Mouse (Mus musculus): Measurements from ENCODE around the gene Plagl1. TPM values are rescaled to one million over a fixed set of nuclear protein-coding genes. Genes with fewer than 3 reads are reported as not detected.
"Not testable (repeated sequence)": the region's sequence is repeated elsewhere in the genome, so short reads cannot be mapped to it uniquely, and the experiment has no call there.

Plagl1 gene
- 7.3 and 8.0 TPM in 2 replicates for polyA plus RNA-seq (2015; fragmentation: Nextera tagmentation; extraction: Ambion mirVana)

DNA sequence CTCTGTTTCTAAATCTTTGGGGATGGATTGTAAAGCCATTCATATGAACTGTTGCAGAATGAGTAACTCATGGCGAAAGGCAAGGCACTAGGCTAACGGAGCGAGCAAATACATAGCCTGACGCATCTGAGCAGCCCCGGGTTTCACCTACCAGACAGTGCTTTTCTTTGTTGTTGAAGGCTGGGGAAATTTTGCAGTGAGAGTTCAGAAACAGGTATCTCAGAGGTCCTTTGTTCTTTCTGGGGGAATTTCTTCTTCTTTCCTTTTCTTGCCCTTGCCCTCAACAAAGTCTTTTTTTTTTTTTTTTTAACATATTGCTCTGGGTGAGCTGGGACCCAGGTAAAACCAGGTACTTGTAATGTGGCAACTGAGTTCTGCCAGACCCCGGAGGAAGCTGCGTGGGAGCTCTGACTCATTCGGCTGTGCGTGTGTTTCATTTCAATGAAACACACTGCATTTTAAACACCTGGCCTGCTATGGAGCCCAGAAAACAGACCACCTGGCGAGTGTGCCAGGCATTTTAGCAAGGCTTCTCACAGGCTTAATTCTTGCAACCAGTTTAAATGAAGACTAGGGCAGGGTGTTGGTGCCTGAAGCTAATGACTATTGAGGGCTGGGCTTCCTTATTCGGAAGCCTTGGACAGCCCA is at the start of gene Plagl1:
Plagl1 (plus strand) TSS at position 484 of the 648 bp plus-strand sequence.
- DNase-seq (ENCODE audit: low spot score): no peak

DNA sequence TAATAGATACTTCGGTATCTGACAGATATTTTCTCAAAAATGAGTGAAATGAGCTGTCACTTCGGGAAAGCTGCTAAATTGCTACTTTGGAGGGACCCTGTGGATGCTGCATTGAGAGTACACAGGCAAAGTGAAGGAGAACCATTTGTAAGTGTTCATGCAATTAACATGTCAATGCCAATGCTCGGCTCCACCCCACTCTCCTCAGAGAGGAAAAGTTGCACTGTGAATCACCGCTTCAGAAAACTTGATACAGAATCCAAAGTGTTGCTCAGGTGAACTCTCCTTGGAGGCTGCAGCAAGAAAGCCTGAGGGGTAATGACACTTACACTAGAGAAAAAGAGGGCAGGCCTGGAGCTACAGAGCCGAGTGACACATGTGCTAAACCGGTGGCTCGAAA is 46.3 kb upstream of the Plagl1 start:
- DNase-seq (ENCODE audit: low spot score): no peak

DNA sequence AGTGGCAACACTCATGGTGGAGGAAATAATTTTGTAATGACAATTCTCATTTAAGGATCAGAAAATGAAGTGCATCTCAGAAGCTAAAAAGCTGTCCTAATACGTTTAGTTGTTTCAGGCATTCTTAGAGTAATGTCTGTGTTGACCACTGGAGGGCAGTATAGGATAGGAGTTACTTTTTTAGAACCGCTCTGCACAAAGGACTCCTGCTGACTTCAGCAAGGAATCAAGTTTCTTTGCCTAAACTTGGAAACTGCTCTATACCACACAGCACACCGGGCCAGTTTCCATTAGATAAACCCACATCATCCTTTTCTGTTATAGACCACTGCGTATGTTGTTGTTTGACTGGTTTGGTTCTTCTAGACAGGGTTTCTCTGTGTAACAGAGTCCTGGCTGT is 43.7 kb upstream of the Plagl1 start:
- DNase-seq (ENCODE audit: low spot score): peak; percentile 71

DNA sequence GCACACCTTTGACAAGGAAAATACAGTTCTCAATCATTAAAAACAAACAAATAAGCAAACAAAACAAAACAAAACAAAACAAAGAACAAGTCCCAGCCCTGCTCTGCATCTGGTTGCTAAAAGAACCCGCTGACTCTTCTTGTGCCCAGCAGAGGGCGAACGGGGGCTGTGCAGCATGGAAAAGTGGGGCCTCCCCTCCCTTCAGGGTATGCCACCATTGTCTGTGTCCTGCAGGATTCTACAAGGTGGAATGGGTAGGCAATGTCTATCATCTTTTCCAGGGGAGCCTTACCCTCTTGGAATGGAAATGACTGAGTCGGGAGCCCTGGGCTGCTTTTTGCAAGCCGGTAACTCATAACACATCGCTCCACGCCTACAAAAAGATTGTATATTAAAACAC is 41.8 kb upstream of the Plagl1 start:
- DNase-seq (ENCODE audit: low spot score): peak; percentile 19

DNA sequence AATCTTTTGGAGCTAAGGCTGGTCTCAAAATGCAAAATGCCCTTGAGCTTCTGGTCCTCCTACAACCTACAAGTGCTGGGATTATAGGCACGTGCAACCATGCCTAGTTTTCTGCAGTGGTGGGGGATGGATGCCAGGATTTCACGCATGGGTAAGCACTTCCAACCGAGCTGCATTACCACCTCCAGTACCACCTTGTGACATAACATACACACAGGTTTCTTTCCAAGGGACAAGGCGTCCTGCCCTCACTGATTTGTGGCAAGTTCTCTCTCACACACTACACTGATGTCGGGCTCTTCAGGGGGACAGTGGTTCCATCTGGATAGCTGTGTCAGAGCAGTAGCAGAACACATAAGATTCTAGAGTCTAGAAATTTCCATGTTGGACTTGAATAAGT is 41.3 kb upstream of the Plagl1 start:
- no peak for DNase-seq (ENCODE audit: low spot score)

DNA sequence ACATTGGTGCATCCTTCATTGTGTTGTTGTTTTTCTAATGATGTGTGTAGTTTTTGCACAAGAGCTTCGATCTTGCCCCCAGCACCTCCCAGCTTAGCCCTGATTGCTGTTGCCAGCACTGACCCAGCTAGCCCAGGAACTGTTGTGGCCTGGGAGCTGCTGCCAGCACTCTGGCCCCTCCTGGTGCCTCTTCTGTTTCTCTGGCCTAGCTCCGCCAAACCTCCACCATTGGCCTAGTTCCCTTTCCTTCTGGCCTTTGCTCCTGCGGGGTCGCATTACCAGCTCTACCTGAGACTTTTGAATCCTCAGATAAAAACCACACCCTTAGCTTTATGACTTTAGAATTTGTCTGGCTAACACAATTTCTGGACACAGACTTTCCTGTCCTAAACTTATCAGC is 38.2 kb upstream of the Plagl1 start:
- DNase-seq (ENCODE audit: low spot score): no peak

DNA sequence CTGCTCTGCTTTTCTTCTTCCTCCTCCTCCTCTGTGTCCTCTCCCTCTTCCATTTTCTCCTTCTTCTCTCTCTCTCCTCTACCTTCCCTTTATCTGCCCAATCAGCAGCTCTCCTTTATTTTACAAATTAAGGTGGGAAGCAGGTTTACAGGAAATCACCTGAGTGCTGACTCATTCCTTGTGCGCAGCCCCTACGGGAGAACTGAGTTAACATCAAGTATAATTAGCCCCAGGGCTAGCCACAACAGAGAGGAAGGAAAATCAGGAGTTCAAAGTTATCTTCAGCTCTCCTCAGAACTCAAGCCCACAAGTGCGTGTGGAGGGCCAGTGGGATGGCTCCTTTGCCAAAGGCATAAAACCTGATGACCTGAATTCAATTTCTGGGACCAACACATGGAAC is 36.3 kb upstream of the Plagl1 start:
- DNase-seq (ENCODE audit: low spot score): not testable (repeated sequence)

DNA sequence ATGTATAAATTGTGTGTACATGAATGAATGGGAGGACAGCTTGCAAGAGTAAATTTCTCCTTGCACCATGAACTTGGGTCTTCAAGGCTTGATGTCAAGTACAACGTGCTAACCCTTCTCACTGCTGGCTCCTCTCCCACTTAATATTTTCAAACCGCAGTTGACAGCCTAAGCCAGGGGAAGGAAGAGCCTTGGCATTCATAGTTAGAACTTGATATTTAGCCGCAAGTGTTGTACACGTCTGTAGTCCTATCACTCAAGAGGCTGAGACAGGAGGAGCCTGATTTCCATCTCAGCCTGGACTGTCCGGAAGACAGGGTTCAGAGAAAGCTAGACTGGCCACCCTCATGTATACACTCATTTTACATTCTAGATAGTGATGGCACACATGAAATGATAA is 32.6 kb upstream of the Plagl1 start:
- DNase-seq (ENCODE audit: low spot score): no peak

DNA sequence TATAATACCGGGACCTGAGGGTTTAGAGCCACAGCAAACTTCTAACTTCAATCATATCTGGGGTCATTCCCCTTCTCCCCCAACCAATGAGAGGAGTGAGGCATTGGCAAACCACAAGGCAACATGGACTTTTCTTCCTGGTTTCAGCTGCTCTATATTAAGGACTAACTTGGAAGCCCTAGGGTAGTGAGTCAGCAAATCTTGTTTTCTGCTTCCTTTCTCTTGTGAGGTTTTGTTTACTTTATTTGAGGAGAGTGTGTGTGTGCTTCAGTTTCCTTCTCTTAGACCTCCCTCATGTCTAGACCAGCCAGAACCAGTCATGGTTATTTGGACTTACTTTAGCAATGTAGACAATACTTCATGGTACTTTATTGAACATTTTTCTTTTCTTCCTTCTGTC is 32.1 kb upstream of the Plagl1 start:
- no peak for DNase-seq (ENCODE audit: low spot score)

DNA sequence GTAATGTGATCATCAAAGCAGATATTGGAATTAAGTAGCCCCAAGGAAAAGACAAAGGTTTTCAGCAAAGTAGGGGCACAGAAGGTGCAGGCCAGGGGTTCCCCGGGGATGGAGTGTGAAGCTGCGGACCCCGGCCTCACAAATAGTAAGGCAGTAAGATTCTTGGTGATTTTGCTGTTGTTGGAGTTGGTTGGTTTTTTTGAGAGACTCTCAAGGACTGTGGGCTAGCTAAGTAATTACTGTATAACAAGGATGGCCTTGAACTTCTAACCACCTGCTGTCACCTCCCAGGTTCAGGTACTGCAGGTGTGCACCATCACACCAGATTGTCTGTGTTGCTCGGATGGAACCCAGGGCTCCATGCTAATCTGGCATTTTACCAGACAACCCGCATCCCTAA is 30.9 kb upstream of the Plagl1 start:
- DNase-seq (ENCODE audit: low spot score): no peak

DNA sequence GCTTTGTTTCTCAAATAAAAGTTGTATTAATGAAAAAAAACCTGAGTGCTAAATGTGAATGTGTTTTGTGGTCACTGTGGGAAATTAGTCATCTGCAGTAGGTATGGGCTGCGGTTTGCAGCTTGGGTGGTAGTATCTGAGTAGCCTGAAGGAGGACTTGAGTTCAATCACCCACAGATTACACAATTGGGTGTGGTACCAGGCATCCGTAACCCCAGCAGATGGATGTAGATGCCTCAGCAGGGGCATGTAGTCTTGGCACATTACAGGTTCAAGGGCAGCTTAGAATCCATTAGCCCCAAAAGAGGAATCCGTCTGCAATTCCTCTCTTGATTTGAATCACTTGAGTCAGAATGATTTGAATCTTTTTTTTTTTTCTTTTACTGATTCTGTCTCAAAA is 25.0 kb upstream of the Plagl1 start:
- DNase-seq (ENCODE audit: low spot score): no peak

DNA sequence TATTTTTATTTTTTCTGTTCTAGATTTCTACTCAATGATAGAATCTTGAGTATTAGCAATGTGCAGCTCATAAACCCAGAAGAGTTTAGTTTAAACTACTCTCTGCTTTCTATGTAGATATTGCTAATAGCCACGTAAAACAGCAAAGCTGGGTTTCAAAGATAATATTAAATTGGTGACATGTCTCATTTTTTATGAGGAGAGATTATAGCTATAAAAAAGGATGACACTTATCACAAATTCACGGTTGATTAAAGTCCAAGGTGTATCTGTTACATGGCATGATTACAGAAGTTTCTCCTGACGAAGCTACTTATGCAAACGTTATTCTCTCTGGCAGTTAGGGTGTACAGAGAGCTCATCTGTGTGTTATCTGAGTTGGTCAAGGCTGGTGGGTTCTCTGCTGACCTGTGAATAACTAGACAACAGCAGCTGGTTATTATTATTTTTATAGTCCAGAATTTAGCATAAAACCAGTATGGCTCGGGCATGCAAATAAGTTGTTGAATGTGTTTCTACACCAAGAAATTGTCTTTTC is 20.6 kb upstream of the Plagl1 start:
- DNase-seq (ENCODE audit: low spot score): no peak

DNA sequence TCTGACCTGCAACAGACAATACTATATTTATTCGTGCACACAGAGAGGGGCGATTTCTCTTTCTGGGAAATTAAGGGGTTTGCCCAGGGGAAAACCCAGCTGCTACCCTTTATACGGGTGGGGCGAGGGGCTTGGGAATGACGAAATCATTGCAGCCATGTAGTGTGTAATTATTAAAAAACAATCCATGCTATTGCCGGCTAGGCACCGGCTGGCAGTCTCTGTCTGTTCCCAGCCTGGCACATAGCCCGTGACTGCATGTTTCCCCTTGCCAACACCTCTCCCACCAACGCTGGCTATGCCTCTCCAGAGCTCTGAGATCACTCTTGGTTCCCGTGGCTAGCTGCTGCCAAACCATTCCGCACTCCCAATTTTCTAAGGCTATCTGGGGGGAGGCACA is 15.6 kb upstream of the Plagl1 start:
- DNase-seq (ENCODE audit: low spot score): no peak

DNA sequence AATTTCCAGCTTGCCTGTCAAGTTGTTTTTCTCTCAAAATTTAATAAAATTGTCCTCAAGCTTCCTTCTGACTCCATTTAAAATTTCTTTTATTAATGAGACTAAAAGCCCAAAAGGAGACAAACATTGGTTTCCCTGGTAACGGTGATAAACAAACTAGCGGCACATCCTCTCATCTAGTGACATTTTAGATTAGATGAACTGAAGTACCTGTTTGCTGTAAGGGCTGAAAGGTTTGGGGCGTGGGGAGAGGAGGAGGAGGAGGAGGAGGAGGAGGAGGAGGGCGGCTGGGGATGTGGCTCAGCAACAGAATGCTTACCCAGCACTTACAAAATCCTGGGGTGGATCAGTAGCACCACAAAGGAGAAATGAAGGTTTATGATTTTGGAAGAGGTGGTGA is 12.5 kb upstream of the Plagl1 start:
- DNase-seq (ENCODE audit: low spot score): no peak

DNA sequence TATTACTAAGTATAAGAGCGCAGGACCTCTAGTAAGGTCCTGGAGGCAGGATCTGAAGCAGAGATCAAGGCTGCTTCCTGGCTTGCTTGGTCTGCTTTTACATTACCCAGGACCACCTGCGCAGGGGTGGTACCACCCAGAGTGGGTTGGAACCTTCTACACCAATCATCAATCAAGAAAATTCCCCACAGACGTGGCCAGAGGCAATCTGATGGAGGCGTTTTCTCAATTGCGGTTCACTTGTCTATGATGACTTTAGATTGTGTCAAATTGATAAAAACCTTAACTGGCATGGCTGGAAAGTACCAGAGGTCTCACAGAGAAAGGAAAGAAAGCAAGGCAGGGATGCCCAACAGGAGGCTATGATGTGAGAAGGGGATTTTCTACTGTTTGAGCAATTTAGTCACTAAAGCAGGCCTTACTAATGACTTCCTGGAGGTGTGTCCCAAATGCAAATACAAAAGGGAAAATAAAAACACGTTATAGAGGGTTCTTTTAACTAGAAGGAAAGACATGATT is 3.4 kb upstream of the Plagl1 start:
- no peak for DNase-seq (ENCODE audit: low spot score)

DNA sequence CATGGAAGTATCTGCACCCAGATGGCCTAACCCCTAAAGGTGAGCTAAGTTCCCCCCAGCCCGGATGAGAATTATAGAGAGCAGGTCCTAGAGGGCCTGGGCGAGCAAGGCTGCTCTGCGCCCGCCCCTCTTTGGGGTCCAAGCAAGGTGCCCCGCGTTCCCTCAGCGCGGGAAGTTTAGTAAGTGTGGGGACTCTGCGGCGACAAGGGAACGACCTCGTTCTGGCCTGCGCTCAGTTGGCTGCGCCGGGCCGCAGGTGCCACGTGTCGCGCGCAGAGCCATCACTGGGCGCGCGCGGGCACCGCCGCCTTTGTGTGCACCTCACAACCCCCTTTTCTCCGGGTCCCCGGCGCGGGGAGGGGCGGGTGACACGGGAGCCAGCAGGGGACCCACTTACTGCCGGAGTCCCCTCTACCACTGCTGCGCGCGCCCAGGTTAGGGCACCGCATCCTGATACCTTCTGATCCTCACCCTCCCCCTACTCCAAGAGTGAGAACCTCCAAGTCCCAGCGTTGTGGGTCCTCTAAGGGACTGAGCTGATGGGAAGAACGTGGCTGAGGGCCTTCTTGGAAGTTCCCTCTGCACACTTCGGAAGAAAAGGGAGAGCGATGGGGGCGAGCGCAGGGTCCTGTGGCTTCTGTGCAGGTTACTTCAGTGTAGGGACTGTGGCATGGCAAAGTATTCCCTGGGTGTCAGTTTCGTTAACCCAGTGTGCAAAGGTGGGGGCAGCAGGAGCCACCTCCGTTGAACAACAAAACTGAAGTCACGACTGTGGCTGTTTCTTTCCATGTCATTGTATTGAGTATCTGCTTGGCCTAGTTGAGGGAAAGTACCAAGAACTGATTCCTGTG is 742 bp downstream of the Plagl1 start:
- peak; percentile 11 for DNase-seq (ENCODE audit: low spot score)

DNA sequence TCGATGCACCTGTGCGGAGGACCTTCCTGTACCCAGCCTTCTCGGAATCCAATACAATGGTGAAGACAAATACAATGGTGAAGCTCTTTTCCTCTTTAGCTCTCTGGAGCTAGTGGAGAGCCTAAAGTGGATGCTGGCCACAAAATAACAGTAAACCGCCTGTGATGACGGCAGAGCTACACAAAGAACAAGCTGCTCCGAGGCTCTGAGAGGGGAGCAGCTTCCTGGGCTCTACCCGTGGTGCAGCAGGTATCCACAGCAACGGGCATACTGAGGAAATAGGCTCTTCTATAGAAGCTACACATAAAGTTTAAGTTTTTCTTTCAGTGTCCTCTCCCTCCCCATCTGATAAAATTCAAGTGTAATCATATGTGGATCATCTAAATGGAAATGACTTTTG is 2.1 kb downstream of the Plagl1 start:
- DNase-seq (ENCODE audit: low spot score): peak; percentile 8

DNA sequence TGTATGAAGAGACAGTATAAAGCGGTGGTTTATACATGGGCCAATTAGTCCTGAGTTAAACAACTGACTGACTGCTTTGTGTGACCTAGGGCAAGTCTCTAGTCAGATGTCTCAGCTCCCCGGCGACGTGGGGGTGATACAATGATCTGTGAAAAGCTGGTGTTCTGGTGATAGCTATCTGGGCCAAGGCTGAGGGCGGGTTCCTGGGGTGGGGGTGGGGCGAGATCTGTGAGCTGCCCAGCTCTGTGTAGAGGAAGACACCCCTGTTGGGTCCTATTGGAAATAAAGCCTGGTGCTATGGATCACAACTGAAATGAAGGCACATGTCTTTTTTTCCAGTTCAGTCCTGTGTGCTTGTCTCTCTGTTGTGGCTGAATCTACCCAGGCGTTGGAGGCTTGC is 3.2 kb downstream of the Plagl1 start:
- no peak for DNase-seq (ENCODE audit: low spot score)

DNA sequence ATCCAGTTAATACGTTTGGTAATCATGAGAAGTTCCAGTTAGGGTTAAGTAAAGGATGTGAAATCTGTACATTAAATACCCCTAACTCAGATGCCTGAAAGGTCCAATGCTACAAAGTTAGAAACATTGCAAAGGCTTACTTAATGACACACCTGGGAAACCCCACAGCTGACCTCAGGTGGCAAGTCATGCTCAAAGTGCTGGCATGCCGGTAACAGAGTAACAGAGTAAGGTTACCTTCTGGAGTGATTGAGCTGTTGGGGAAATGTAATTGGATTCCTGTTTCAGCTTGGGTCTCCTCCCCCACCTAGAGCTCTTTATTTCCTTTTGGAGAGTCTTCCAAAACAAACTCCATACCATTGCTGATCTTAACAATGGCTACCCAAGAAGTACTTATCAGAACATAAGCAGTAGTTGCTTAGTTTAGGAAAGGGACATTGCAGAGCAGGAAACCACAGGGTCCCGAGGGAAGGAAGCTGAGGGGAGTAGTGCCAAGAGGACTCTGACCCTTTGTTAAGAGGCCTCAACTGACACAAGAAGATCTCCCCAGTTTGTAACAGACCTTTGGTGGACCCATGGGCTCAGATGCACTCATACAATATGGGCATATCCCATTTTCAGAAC is 4.9 kb downstream of the Plagl1 start:
- no peak for DNase-seq (ENCODE audit: low spot score)

DNA sequence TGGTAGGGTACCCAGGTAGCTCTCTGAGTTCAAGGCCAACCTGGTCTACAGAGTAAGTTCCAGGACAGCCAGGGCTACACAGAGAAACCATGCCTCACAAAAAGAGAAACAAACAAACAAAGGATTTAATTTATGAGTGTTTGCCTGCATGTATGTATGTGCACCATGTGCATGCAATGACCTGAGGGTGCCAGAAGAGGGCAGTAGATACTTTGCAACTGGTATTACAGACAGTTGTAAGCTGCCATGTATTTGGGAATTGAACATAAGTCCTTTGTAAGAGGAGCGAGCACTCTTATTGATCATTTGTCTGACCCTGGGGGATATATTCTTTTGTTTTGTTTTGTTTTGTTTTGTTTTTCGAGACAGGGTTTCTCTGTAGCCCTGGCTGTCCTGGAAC is 10.7 kb downstream of the Plagl1 start:
- no peak for DNase-seq (ENCODE audit: low spot score)

DNA sequence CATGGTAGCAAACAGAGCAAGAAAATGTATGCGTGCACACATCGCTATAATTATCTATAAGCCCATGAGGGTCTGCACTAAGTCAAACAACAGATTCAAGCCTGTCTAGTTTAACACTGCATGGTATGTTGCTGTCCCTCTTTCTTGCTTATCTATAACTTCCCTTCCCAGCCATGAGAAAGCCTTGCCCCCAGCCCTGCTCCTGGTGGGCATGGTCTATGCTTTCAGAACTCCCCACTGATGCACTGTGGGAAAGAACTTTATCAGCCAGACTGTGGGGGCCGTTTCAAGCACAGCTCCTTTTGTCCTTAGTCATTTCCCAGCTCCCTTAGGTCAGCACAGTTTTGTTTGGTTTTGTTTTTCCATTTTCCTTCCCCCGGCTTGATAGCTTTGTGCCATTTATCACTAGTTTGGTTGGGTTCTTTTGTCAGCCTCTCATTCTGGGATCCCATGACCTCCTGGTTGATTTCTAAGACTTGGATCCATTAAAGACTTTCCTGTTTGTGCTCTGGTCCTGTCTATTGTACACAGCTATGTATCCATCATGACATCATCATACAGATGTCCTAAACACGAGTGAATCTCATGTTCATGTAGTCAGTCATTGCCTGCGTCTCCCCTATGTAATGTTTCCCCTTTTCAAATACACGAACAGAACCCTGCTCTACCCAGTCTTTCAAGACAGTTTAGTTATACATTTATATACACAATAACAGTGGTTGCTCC is 16.7 kb downstream of the Plagl1 start:
- no peak for DNase-seq (ENCODE audit: low spot score)

Measured in thymus, postnatal 0 days (tissue).